Comparison of ENCODE assay signal across 15 mouse cellular contexts in the genomic region with DNA sequence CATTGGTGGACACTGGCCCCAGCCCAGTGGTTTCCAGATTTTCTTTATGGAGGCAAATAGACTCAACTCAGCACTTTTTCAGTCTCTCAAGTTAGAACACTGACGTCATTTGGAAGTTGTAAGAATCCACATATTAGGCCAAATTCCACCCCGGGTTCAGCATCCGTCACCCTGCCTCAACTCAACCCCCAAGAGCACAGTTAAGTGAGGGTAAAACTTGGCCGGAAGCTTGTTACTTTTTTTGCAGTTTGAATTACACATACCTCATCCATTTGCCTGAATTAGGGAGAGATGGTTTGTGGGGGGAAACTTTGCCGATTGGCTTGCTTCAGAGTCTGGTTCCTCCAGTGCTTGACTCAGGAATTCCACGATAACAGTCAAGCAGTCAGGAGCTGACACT.
DNase-seq lines count a peak whose midpoint lies in the region; ATAC-seq and TF ChIP-seq lines count a peak whose summit lies in the region.
"Had no signal": no experiment of that assay in that cellular context is flagged by ENCODE, and none has a peak within 500 bp of the region (broad histone marks: within the 10 kb centered on the region; RNA-seq: fewer than 3 reads in every experiment).

No protein-coding gene starts in this region.

- no peak for TF ChIP-seq CTCF in heart, postnatal 0 days (IDR thresholded peaks at IDR 0.05; ENCODE audit: low read depth)

- H3K9ac ChIP-seq in lung, embryonic 16.5 days (ENCODE audit: low read length) = no peak overlapping the region
- H3K9ac ChIP-seq in heart, postnatal 0 days (replicated peaks; ENCODE audit: low read depth, low read length) = no peak overlapping the region
- H3K9ac ChIP-seq: embryonic facial prominence, embryonic 13.5 days; forebrain, embryonic 12.5 days had no signal

- H3K27ac ChIP-seq in heart, embryonic 10.5 days = no peak overlapping the region
- H3K27ac ChIP-seq in lung, embryonic 16.5 days (ENCODE audit: low read length) = peak overlapping the region; percentile 39; the same call in 1 of the 2 replicates
- no peak overlapping the region for H3K27ac ChIP-seq in heart, postnatal 0 days (ENCODE audit: low read depth)
- H3K27ac ChIP-seq: embryonic facial prominence, embryonic 13.5 days; forebrain, embryonic 12.5 days had no signal

- TF ChIP-seq EP300 in heart, postnatal 0 days (IDR thresholded peaks at IDR 0.05; ENCODE audit: low read depth) = no peak

- DNase-seq in heart, adult 9 months (ENCODE audit: low spot score in 2 of 2) = peak; percentile 35 to 43
- no peak for DNase-seq in heart, embryonic 10.5 days (ENCODE audit: low spot score)
- DNase-seq in lung, postnatal 14 days = no peak
- peak; percentile 27 for DNase-seq in heart, postnatal 0 days (ENCODE audit: low spot score)
- DNase-seq in right cerebral cortex, adult 2 months (ENCODE audit: low spot score in 2 of 2) = no peak
- DNase-seq in frontal cortex, postnatal 10 days (ENCODE audit: low spot score in 2 of 2) = no peak
- DNase-seq: adrenal gland, postnatal 10 days; cerebellum, adult 2 months; right cerebral cortex, postnatal 25 days; thymus, adult 18-20 months had no signal

- H3K36me3 ChIP-seq in heart, embryonic 10.5 days = no peaks in the 10 kb centered on the region
- H3K36me3 ChIP-seq in lung, embryonic 16.5 days (ENCODE audit: control insufficient read depth, insufficient read depth, low read length) = no peaks in the 10 kb centered on the region
- no peaks in the 10 kb centered on the region for H3K36me3 ChIP-seq in heart, postnatal 0 days (replicated peaks; ENCODE audit: control insufficient read depth, insufficient read depth, low read length)
- H3K36me3 ChIP-seq: embryonic facial prominence, embryonic 13.5 days; forebrain, embryonic 12.5 days; G1E had no signal

- H3K4me3 ChIP-seq in heart, embryonic 10.5 days = no peak overlapping the region
- no peak overlapping the region for H3K4me3 ChIP-seq in lung, embryonic 16.5 days (ENCODE audit: low read length)
- no peak overlapping the region for H3K4me3 ChIP-seq in heart, postnatal 0 days (ENCODE audit: low read depth, low read length)
- H3K4me3 ChIP-seq: embryonic facial prominence, embryonic 13.5 days; forebrain, embryonic 12.5 days; megakaryocyte, embryonic 14.5 days had no signal

- H3K27me3 ChIP-seq in heart, embryonic 10.5 days (ENCODE audit: insufficient read depth, poor library complexity, severe bottlenecking) = no peaks in the 10 kb centered on the region
- H3K27me3 ChIP-seq in lung, embryonic 16.5 days (ENCODE audit: control insufficient read depth, insufficient read depth, low read depth, low read length) = no peaks in the 10 kb centered on the region
- H3K27me3 ChIP-seq in heart, postnatal 0 days (ENCODE audit: control insufficient read depth, insufficient read depth, low read length) = no peaks in the 10 kb centered on the region
- H3K27me3 ChIP-seq: embryonic facial prominence, embryonic 13.5 days; forebrain, embryonic 12.5 days had no signal

- no peak overlapping the region for H3K4me2 ChIP-seq in lung, embryonic 16.5 days (ENCODE audit: low read depth, low read length)
- no peak overlapping the region for H3K4me2 ChIP-seq in heart, postnatal 0 days (ENCODE audit: low read depth, low read length)
- H3K4me2 ChIP-seq: embryonic facial prominence, embryonic 13.5 days; forebrain, embryonic 12.5 days had no signal

- peak; percentile 37; the same call in 1 of the 2 replicates for ATAC-seq in lung, embryonic 16.5 days (ENCODE audit: low read depth)
- peak; percentile 47 for ATAC-seq in heart, postnatal 0 days (ENCODE audit: insufficient read depth, low read depth)

- peaks cover 8% of the 10 kb centered on the region; the same call in 1 of the 2 replicates for H3K4me1 ChIP-seq in heart, embryonic 10.5 days
- 0 out of 2 replicates have a peak, but pooled peaks cover 13% of the 10 kb centered on the region for H3K4me1 ChIP-seq in lung, embryonic 16.5 days (replicated peaks; ENCODE audit: control insufficient read depth, insufficient read depth, low read length)
- no peaks in the 10 kb centered on the region for H3K4me1 ChIP-seq in heart, postnatal 0 days (ENCODE audit: control insufficient read depth, insufficient read depth)
- H3K4me1 ChIP-seq: megakaryocyte, embryonic 14.5 days had no signal

- WGBS in heart, embryonic 10.5 days = 73% methylated on average over 6 of the region's 6 CpGs
- WGBS in lung, embryonic 16.5 days = 39% methylated on average over 6 of the region's 6 CpGs
- 58% methylated on average over 6 of the region's 6 CpGs for WGBS in heart, postnatal 0 days

- no peaks in the 10 kb centered on the region for H3K9me3 ChIP-seq in heart, embryonic 10.5 days
- H3K9me3 ChIP-seq in lung, embryonic 16.5 days (ENCODE audit: control insufficient read depth, low read length) = no peaks in the 10 kb centered on the region
- H3K9me3 ChIP-seq in heart, postnatal 0 days (replicated peaks; ENCODE audit: control insufficient read depth, low read length) = no peaks in the 10 kb centered on the region
- H3K9me3 ChIP-seq: embryonic facial prominence, embryonic 13.5 days; forebrain, embryonic 12.5 days had no signal

Comparison
In these comparisons a context has a peak if more than half of its experiments do, and no peak if none do; other contexts are left out.
1. DNase-seq: peak in heart, adult 9 months (2 of 2) and heart, postnatal 0 days (single experiment); none in heart, embryonic 10.5 days (single experiment), lung, postnatal 14 days (single experiment), right cerebral cortex, adult 2 months (0 of 2) and frontal cortex, postnatal 10 days (0 of 2).